Mouse (Mus musculus): ENCODE data around the gene Atp5e. TPM values are rescaled to one million over a fixed set of nuclear protein-coding genes. Genes with fewer than 3 reads are reported as not detected.
A peak's percentile ranks its signal among the peaks of the same experiment; 100 is the strongest.

The Atp5e gene
- polyA plus RNA-seq, 1 experiment from 2014 or later, result 936 TPM

- Histone ChIP-seq H3K36me3 (ENCODE audit: control insufficient read depth, insufficient read depth, low read length) (no peaks in the 10 kb centered on the region), H3K27ac (ENCODE audit: low read length) (peak overlapping the region; percentile 15; the same call in 1 of the 2 replicates), H3K4me1 (ENCODE audit: control insufficient read depth, insufficient read depth, low read length) (peaks cover 13% of the 10 kb centered on the region), H3K4me2 (replicated peaks; ENCODE audit: low read depth, low read length) (no peak overlapping the region), H3K9me3 (ENCODE audit: control insufficient read depth, low read depth, low read length) (no peaks in the 10 kb centered on the region), H3K4me3 (ENCODE audit: low read depth, low read length) (no peak overlapping the region), H3K27me3 (ENCODE audit: control insufficient read depth, insufficient read depth, low read length) (no peaks in the 10 kb centered on the region), H3K9ac (replicated peaks; ENCODE audit: low read depth, low read length) (no peak overlapping the region)
- 53% methylated on average over 2 of the region's 2 CpGs for WGBS
- ATAC-seq (ENCODE audit: insufficient number of reproducible peaks, insufficient read depth, low FRiP score, low read depth), result no peak
These were observed 20.9 kb downstream of the Atp5e start for GRCm38 (mm10) chr2:174443046-174443445.

DNA sequence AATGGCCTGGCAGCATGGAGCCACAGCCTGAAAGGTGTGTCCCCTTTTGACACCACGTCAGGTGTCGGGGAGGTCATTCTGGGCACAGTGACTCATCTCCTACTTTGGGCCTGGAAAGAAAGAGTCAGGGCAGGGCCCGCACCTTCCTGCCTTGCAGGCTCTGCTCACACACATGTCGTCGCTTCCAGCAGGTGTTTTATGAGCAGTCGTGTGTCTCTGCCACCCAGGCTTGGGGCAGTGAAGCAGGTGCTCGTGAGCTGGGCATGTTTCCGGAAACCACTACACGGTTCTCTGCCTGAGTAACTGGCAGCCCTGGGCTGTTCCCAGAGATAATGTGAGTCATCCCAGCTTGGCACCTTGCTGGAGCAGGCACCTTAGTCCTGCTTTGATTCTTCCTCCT is 21.4 kb downstream of the Atp5e start:
- Histone ChIP-seq H3K4me2 (replicated peaks; ENCODE audit: low read depth, low read length) (no peak overlapping the region), H3K4me3 (ENCODE audit: low read depth, low read length) (no peak overlapping the region), H3K4me1 (ENCODE audit: control insufficient read depth, insufficient read depth, low read length) (peaks cover 19% of the 10 kb centered on the region), H3K27ac (ENCODE audit: low read length) (no peak overlapping the region), H3K27me3 (ENCODE audit: control insufficient read depth, insufficient read depth, low read length) (no peaks in the 10 kb centered on the region), H3K36me3 (ENCODE audit: control insufficient read depth, insufficient read depth, low read length) (no peaks in the 10 kb centered on the region), H3K9me3 (ENCODE audit: control insufficient read depth, low read depth, low read length) (no peaks in the 10 kb centered on the region), H3K9ac (replicated peaks; ENCODE audit: low read depth, low read length) (no peak overlapping the region)
- no peak for ATAC-seq (ENCODE audit: insufficient number of reproducible peaks, insufficient read depth, low FRiP score, low read depth)
- WGBS, result 67% methylated on average over 9 of the region's 9 CpGs

DNA sequence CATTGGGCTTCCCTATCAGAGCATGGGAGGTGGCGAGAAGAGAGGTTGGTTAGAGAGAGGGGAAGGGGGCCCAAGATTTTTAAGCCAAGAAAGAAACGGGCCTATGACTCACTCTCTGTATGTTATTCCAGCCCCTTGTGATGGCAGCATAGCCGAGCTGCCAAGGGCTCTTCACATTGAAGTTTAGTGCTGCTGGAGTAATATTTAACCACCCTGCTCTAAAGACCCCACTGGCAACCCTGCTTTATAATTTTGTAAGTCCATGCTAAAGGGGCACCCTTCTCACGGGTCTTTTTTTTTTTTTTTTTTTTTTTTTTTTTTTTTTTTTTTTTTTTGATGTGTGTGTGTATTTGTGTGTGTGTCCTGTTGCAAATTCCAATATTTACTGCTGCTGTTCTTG is 22.0 kb downstream of the Atp5e start:
- Histone ChIP-seq H3K4me3 (ENCODE audit: low read depth, low read length) (no peak overlapping the region), H3K9ac (replicated peaks; ENCODE audit: low read depth, low read length) (no peak overlapping the region), H3K27me3 (ENCODE audit: control insufficient read depth, insufficient read depth, low read length) (no peaks in the 10 kb centered on the region), H3K4me1 (ENCODE audit: control insufficient read depth, insufficient read depth, low read length) (peaks cover 19% of the 10 kb centered on the region), H3K36me3 (ENCODE audit: control insufficient read depth, insufficient read depth, low read length) (no peaks in the 10 kb centered on the region), H3K9me3 (ENCODE audit: control insufficient read depth, low read depth, low read length) (no peaks in the 10 kb centered on the region), H3K4me2 (replicated peaks; ENCODE audit: low read depth, low read length) (no peak overlapping the region), H3K27ac (ENCODE audit: low read length) (no peak overlapping the region)
- 68% methylated on average over 4 of the region's 4 CpGs for WGBS
- no peak for ATAC-seq (ENCODE audit: insufficient number of reproducible peaks, insufficient read depth, low FRiP score, low read depth)

GRCm38 (mm10) chr2:174439961-174440360 is 23.9 kb downstream of the Atp5e start:
- no peaks in the 10 kb centered on the region for H3K27me3 ChIP-seq (ENCODE audit: control insufficient read depth, insufficient read depth, low read length)
- H3K27ac ChIP-seq (ENCODE audit: low read length), result no peak overlapping the region
- WGBS, result 83% methylated on average over 9 of the region's 9 CpGs
- H3K4me1 ChIP-seq (ENCODE audit: control insufficient read depth, insufficient read depth, low read length), result peaks cover 19% of the 10 kb centered on the region
- no peak for ATAC-seq (ENCODE audit: insufficient number of reproducible peaks, insufficient read depth, low FRiP score, low read depth)
- H3K9ac ChIP-seq (replicated peaks; ENCODE audit: low read depth, low read length), result no peak overlapping the region
- H3K9me3 ChIP-seq (ENCODE audit: control insufficient read depth, low read depth, low read length), result no peaks in the 10 kb centered on the region
- H3K36me3 ChIP-seq (ENCODE audit: control insufficient read depth, insufficient read depth, low read length), result no peaks in the 10 kb centered on the region
- no peak overlapping the region for H3K4me3 ChIP-seq (ENCODE audit: low read depth, low read length)
- no peak overlapping the region for H3K4me2 ChIP-seq (replicated peaks; ENCODE audit: low read depth, low read length)

- Histone ChIP-seq H3K36me3 (ENCODE audit: control insufficient read depth, insufficient read depth, low read length) (no peaks in the 10 kb centered on the region), H3K4me2 (replicated peaks; ENCODE audit: low read depth, low read length) (no peak overlapping the region), H3K9me3 (ENCODE audit: control insufficient read depth, low read depth, low read length) (no peaks in the 10 kb centered on the region), H3K9ac (replicated peaks; ENCODE audit: low read depth, low read length) (no peak overlapping the region), H3K27ac (ENCODE audit: low read length) (no peak overlapping the region), H3K4me3 (ENCODE audit: low read depth, low read length) (peak overlapping the region; percentile 60; the same call in 1 of the 2 replicates), H3K27me3 (ENCODE audit: control insufficient read depth, insufficient read depth, low read length) (no peaks in the 10 kb centered on the region), H3K4me1 (ENCODE audit: control insufficient read depth, insufficient read depth, low read length) (peaks cover 19% of the 10 kb centered on the region)
- 54% methylated on average over 5 of the region's 5 CpGs for WGBS
- no peak for ATAC-seq (ENCODE audit: insufficient number of reproducible peaks, insufficient read depth, low FRiP score, low read depth)
These were observed 24.5 kb downstream of the Atp5e start for GRCm38 (mm10) chr2:174439450-174439838.

GRCm38 (mm10) chr2:174438737-174439449 is 25.0 kb downstream of the Atp5e start, which contains the start of gene Ctsz:
Ctsz (minus strand) TSS chr2:174439039.
- peak within 1 kb of the TSS; percentile 55 for H3K9ac ChIP-seq (replicated peaks; ENCODE audit: low read depth, low read length)
- peak within 1 kb of the TSS; percentile 60 for H3K4me3 ChIP-seq (ENCODE audit: low read depth, low read length)
- ATAC-seq (ENCODE audit: insufficient number of reproducible peaks, insufficient read depth, low FRiP score, low read depth), result peak; percentile 83
- no peaks in the 10 kb centered on the region for H3K9me3 ChIP-seq (ENCODE audit: control insufficient read depth, low read depth, low read length)
- H3K4me1 ChIP-seq (ENCODE audit: control insufficient read depth, insufficient read depth, low read length), result peaks cover 19% of the 10 kb centered on the region
- H3K36me3 ChIP-seq (ENCODE audit: control insufficient read depth, insufficient read depth, low read length), result no peaks in the 10 kb centered on the region
- H3K27me3 ChIP-seq (ENCODE audit: control insufficient read depth, insufficient read depth, low read length), result no peaks in the 10 kb centered on the region
- WGBS, result under 1% methylated on average over 38 of the region's 38 CpGs
- peak within 1 kb of the TSS; percentile 79 for H3K4me2 ChIP-seq (replicated peaks; ENCODE audit: low read depth, low read length)
- no peak within 1 kb of the TSS for H3K27ac ChIP-seq (ENCODE audit: low read length)

- no peak for ATAC-seq (ENCODE audit: insufficient number of reproducible peaks, insufficient read depth, low FRiP score, low read depth)
- Histone ChIP-seq H3K9ac (replicated peaks; ENCODE audit: low read depth, low read length) (peak overlapping the region; percentile 55), H3K4me2 (replicated peaks; ENCODE audit: low read depth, low read length) (peak overlapping the region; percentile 79), H3K9me3 (ENCODE audit: control insufficient read depth, low read depth, low read length) (no peaks in the 10 kb centered on the region), H3K4me1 (ENCODE audit: control insufficient read depth, insufficient read depth, low read length) (peaks cover 18% of the 10 kb centered on the region), H3K27me3 (ENCODE audit: control insufficient read depth, insufficient read depth, low read length) (no peaks in the 10 kb centered on the region), H3K27ac (ENCODE audit: low read length) (no peak overlapping the region), H3K4me3 (ENCODE audit: low read depth, low read length) (peak overlapping the region; percentile 60), H3K36me3 (ENCODE audit: control insufficient read depth, insufficient read depth, low read length) (no peaks in the 10 kb centered on the region)
- WGBS, result 72% methylated on average over 11 of the region's 11 CpGs
These were observed 25.7 kb downstream of the Atp5e start for GRCm38 (mm10) chr2:174438181-174438580.

DNA sequence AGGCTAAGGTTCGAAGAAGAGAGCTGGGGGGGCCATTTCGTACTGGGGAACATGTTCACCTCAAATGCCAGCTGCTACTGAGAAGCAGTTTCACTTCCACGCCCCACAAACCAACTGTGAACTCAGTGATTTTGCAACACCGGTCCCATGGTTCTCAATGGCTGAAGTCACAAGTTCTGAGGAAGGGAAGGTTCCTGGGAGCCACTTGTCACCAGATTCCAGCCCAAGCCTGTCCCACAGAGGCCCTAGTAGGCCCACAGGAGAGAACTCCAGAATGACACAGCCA is 26.3 kb downstream of the Atp5e start:
- peak overlapping the region; percentile 60; the same call in 1 of the 2 replicates for H3K4me3 ChIP-seq (ENCODE audit: low read depth, low read length)
- no peak for ATAC-seq (ENCODE audit: insufficient number of reproducible peaks, insufficient read depth, low FRiP score, low read depth)
- no peaks in the 10 kb centered on the region for H3K9me3 ChIP-seq (ENCODE audit: control insufficient read depth, low read depth, low read length)
- 95% methylated on average over 4 of the region's 4 CpGs for WGBS
- H3K36me3 ChIP-seq (ENCODE audit: control insufficient read depth, insufficient read depth, low read length), result no peaks in the 10 kb centered on the region
- H3K4me2 ChIP-seq (replicated peaks; ENCODE audit: low read depth, low read length), result peak overlapping the region; percentile 79
- H3K27me3 ChIP-seq (ENCODE audit: control insufficient read depth, insufficient read depth, low read length), result no peaks in the 10 kb centered on the region
- H3K9ac ChIP-seq (replicated peaks; ENCODE audit: low read depth, low read length), result no peak overlapping the region
- no peak overlapping the region for H3K27ac ChIP-seq (ENCODE audit: low read length)
- peaks cover 15% of the 10 kb centered on the region for H3K4me1 ChIP-seq (ENCODE audit: control insufficient read depth, insufficient read depth, low read length)
